ENCODE assay signal across 17 mouse cellular contexts in the genomic region with DNA sequence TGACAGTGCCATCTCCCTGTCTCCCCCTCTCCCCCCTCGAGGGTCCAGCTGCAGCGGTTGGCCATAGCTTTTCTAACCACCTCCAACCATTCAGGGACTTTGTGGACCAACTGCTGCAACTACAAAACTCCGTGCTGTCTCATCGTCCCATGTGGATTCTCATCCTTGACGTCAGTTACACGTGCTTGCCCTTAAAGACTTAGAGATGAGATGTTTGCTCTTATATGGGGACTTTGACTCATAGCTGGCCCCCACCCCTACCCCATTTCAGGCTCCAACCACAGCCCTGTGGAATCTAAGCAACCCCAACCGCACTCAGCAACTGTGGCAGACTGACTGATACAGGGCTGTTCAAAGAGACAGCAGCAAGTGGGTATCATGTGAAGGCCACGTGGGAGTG. TPM values are rescaled to one million over a fixed set of nuclear protein-coding genes. Genes with fewer than 3 reads are reported as not detected.
"Had no signal": no experiment of that assay in that cellular context is flagged by ENCODE, and none has a peak within 500 bp of the region (broad histone marks: within the 10 kb centered on the region; RNA-seq: fewer than 3 reads in every experiment).

No protein-coding gene starts in this region.

- DNase-seq: kidney, adult 8-10 months; kidney, postnatal 25 days; lung, embryonic 14.5 days; lung, postnatal 10 days; lung, postnatal 4 days; retina, postnatal 1 day; right cerebral cortex, postnatal 4 days; spleen, adult 18-20 months; thymus, adult 18-20 months; thymus, postnatal 14 days had no signal

- H3K4me1 ChIP-seq: liver, embryonic 15.5 days had no signal

- H3K9ac ChIP-seq: liver, embryonic 15.5 days had no signal

- H3K9me3 ChIP-seq: limb, embryonic 12.5 days; liver, embryonic 15.5 days; midbrain, embryonic 12.5 days; neural tube, embryonic 12.5 days had no signal

- H3K27ac ChIP-seq: left cerebral cortex, adult 2 months; limb, embryonic 12.5 days; liver, embryonic 15.5 days; midbrain, embryonic 12.5 days; neural tube, embryonic 12.5 days had no signal

- H3K36me3 ChIP-seq: limb, embryonic 12.5 days; liver, embryonic 15.5 days; midbrain, embryonic 12.5 days; neural tube, embryonic 12.5 days had no signal

- H3K4me3 ChIP-seq: megakaryocyte, embryonic 14.5 days had no signal

RNA-seq across cellular contexts. Expression of a gene that starts 0.9 kb away (rescaled TPM):
- polyA plus RNA-seq: liver, embryonic 11.5 days had no signal
